Mouse (Mus musculus): ENCODE data around the gene Fads3. TPM values are rescaled to one million over a fixed set of nuclear protein-coding genes. Genes with fewer than 3 reads are reported as not detected.

Fads3 gene
- polyA plus RNA-seq, 1 experiment from 2014 or later = 22.3 TPM

GRCm38 (mm10) chr19:10055783-10056660 lies 14.7 kb downstream of the Fads3 start:
- Histone ChIP-seq H3K4me3 (replicated peaks) (no peak overlapping the region), H3K9ac (no peak overlapping the region), H3K9me3 (replicated peaks) (no peaks in the 10 kb centered on the region), H3K36me3 (peaks cover 58% of the 10 kb centered on the region), H3K4me1 (peaks cover 20% of the 10 kb centered on the region), H3K27me3 (no peaks in the 10 kb centered on the region), H3K27ac (0 out of 2 replicates have a peak overlapping the region, but pooled peaks have one; percentile 41), H3K4me2 (no peak overlapping the region)
- 81% methylated on average over 22 of the region's 22 CpGs for WGBS
- no peak for ATAC-seq (replicated peaks; ENCODE audit: low FRiP score)

- no peak for ATAC-seq (replicated peaks; ENCODE audit: low FRiP score)
- peak overlapping the region; percentile 61 for H3K27ac ChIP-seq
- no peaks in the 10 kb centered on the region for H3K9me3 ChIP-seq (replicated peaks)
- no peak overlapping the region for H3K4me2 ChIP-seq
- H3K4me1 ChIP-seq = peaks cover 20% of the 10 kb centered on the region
- peaks cover 64% of the 10 kb centered on the region for H3K36me3 ChIP-seq
- no peak overlapping the region for H3K9ac ChIP-seq
- no peaks in the 10 kb centered on the region for H3K27me3 ChIP-seq
- WGBS = 88% methylated on average over 3 of the region's 3 CpGs
- no peak overlapping the region for H3K4me3 ChIP-seq (replicated peaks)
Measured at GRCm38 (mm10) chr19:10056686-10057085, 15.3 kb downstream of the Fads3 start.

- Histone ChIP-seq H3K36me3 (peaks cover 73% of the 10 kb centered on the region), H3K27ac (peak overlapping the region; percentile 61), H3K9ac (no peak overlapping the region), H3K4me1 (peaks cover 20% of the 10 kb centered on the region), H3K27me3 (no peaks in the 10 kb centered on the region), H3K4me2 (0 out of 2 replicates have a peak overlapping the region, but pooled peaks have one; percentile 14), H3K9me3 (replicated peaks) (no peaks in the 10 kb centered on the region), H3K4me3 (replicated peaks) (no peak overlapping the region)
- WGBS = 54% methylated on average over 11 of the region's 11 CpGs
- ATAC-seq (replicated peaks; ENCODE audit: low FRiP score) = peak; percentile 75
Measured at GRCm38 (mm10) chr19:10057486-10058351, 16.4 kb downstream of the Fads3 start.

- no peaks in the 10 kb centered on the region for H3K27me3 ChIP-seq
- no peak overlapping the region for H3K4me2 ChIP-seq
- 77% methylated on average over 1 of the region's 1 CpGs for WGBS
- peaks cover 73% of the 10 kb centered on the region for H3K36me3 ChIP-seq
- peaks cover 20% of the 10 kb centered on the region for H3K4me1 ChIP-seq
- ATAC-seq (replicated peaks; ENCODE audit: low FRiP score) = no peak
- no peak overlapping the region for H3K4me3 ChIP-seq (replicated peaks)
- H3K9me3 ChIP-seq (replicated peaks) = no peaks in the 10 kb centered on the region
- no peak overlapping the region for H3K9ac ChIP-seq
- H3K27ac ChIP-seq = peak overlapping the region; percentile 61
Measured at GRCm38 (mm10) chr19:10058352-10058825, 17.0 kb downstream of the Fads3 start.

GRCm38 (mm10) chr19:10058876-10059427 lies 17.6 kb downstream of the Fads3 start:
- H3K27ac ChIP-seq = no peak overlapping the region
- no peak overlapping the region for H3K9ac ChIP-seq
- H3K4me3 ChIP-seq (replicated peaks) = no peak overlapping the region
- H3K27me3 ChIP-seq = no peaks in the 10 kb centered on the region
- H3K36me3 ChIP-seq = peaks cover 73% of the 10 kb centered on the region
- WGBS = 69% methylated on average over 9 of the region's 9 CpGs
- no peak overlapping the region for H3K4me2 ChIP-seq
- H3K9me3 ChIP-seq (replicated peaks) = no peaks in the 10 kb centered on the region
- no peak for ATAC-seq (replicated peaks; ENCODE audit: low FRiP score)
- H3K4me1 ChIP-seq = peaks cover 20% of the 10 kb centered on the region

GRCm38 (mm10) chr19:10059911-10060567 lies 18.7 kb downstream of the Fads3 start:
- peak; percentile 30; the same call in 1 of the 2 replicates for ATAC-seq (replicated peaks; ENCODE audit: low FRiP score)
- Histone ChIP-seq H3K4me1 (peaks cover 20% of the 10 kb centered on the region), H3K4me3 (replicated peaks) (no peak overlapping the region), H3K9me3 (replicated peaks) (no peaks in the 10 kb centered on the region), H3K9ac (no peak overlapping the region), H3K4me2 (no peak overlapping the region), H3K27me3 (no peaks in the 10 kb centered on the region), H3K36me3 (peaks cover 73% of the 10 kb centered on the region), H3K27ac (peak overlapping the region; percentile 57)
- WGBS = 54% methylated on average over 10 of the region's 10 CpGs

- Histone ChIP-seq H3K4me3 (replicated peaks) (no peak overlapping the region), H3K9ac (no peak overlapping the region), H3K4me2 (no peak overlapping the region), H3K4me1 (peaks cover 20% of the 10 kb centered on the region), H3K27me3 (no peaks in the 10 kb centered on the region), H3K27ac (0 out of 2 replicates have a peak overlapping the region, but pooled peaks have one; percentile 20), H3K36me3 (peaks cover 80% of the 10 kb centered on the region), H3K9me3 (replicated peaks) (no peaks in the 10 kb centered on the region)
- WGBS = 66% methylated on average over 8 of the region's 8 CpGs
- no peak for ATAC-seq (replicated peaks; ENCODE audit: low FRiP score)
Measured at GRCm38 (mm10) chr19:10060783-10061590, 19.6 kb downstream of the Fads3 start.

GRCm38 (mm10) chr19:10061624-10062023 lies 20.3 kb downstream of the Fads3 start:
- Histone ChIP-seq H3K36me3 (peaks cover 81% of the 10 kb centered on the region), H3K4me2 (no peak overlapping the region), H3K4me1 (peaks cover 19% of the 10 kb centered on the region), H3K27ac (no peak overlapping the region), H3K27me3 (no peaks in the 10 kb centered on the region), H3K9ac (no peak overlapping the region), H3K4me3 (replicated peaks) (no peak overlapping the region), H3K9me3 (replicated peaks) (no peaks in the 10 kb centered on the region)
- ATAC-seq (replicated peaks; ENCODE audit: low FRiP score) = no peak
- WGBS = 90% methylated on average over 2 of the region's 2 CpGs

GRCm38 (mm10) chr19:10062292-10062691 lies 20.9 kb downstream of the Fads3 start:
- no peak overlapping the region for H3K27ac ChIP-seq
- H3K4me2 ChIP-seq = no peak overlapping the region
- WGBS = 85% methylated on average over 8 of the region's 8 CpGs
- peaks cover 12% of the 10 kb centered on the region for H3K4me1 ChIP-seq
- H3K27me3 ChIP-seq = no peaks in the 10 kb centered on the region
- no peak overlapping the region for H3K4me3 ChIP-seq (replicated peaks)
- ATAC-seq (replicated peaks; ENCODE audit: low FRiP score) = no peak
- peaks cover 82% of the 10 kb centered on the region for H3K36me3 ChIP-seq
- no peaks in the 10 kb centered on the region for H3K9me3 ChIP-seq (replicated peaks)
- H3K9ac ChIP-seq = no peak overlapping the region

- no peak for ATAC-seq (replicated peaks; ENCODE audit: low FRiP score)
- 94% methylated on average over 5 of the region's 5 CpGs for WGBS
- Histone ChIP-seq H3K4me1 (peaks cover 7% of the 10 kb centered on the region), H3K9me3 (replicated peaks) (no peaks in the 10 kb centered on the region), H3K4me3 (replicated peaks) (no peak overlapping the region), H3K4me2 (no peak overlapping the region), H3K27ac (no peak overlapping the region), H3K36me3 (peaks cover 82% of the 10 kb centered on the region), H3K27me3 (no peaks in the 10 kb centered on the region), H3K9ac (no peak overlapping the region)
Measured at GRCm38 (mm10) chr19:10062862-10063261, 21.5 kb downstream of the Fads3 start.

Data from kidney, embryonic 15.5 days (tissue).